Mouse (Mus musculus) liver, embryonic 15.5 days (tissue): ENCODE measurements around the gene Dnajc5. TPM values are rescaled to one million over a fixed set of nuclear protein-coding genes. Genes with fewer than 3 reads are reported as not detected.

Experiments
- ATAC-seq: fragments of 200-750 bp; cut with Nextera tagmentation; 2 replicates; pipeline ENCODE4 v1.8.0; 2017; ENCODE audit warnings: moderate number of reproducible peaks, mild to moderate bottlenecking, moderate library complexity; ENCODE audit not compliant: insufficient read depth
- H3K27ac ChIP-seq: fragments of 300-500 bp; sonication (generic); replicated peaks from 2 replicates; pipeline ENCODE4 v1.5.1; 2015; ENCODE audit warnings: mild to moderate bottlenecking, inconsistent platforms
- H3K27me3 ChIP-seq: fragments of 300-500 bp; sonication (generic); 2 replicates; pipeline ENCODE4 v1.6.1; 2015; ENCODE audit warnings: mild to moderate bottlenecking, inconsistent platforms
- H3K36me3 ChIP-seq: fragments of 300-500 bp; sonication (generic); replicated peaks from 2 replicates; pipeline ENCODE4 v1.6.1; 2015; ENCODE audit warnings: moderate library complexity, mild to moderate bottlenecking, inconsistent platforms
- H3K4me1 ChIP-seq: fragments of 300-500 bp; sonication (generic); replicated peaks from 2 replicates; pipeline ENCODE4 v1.6.1; 2015; ENCODE audit warnings: inconsistent platforms
- H3K4me2 ChIP-seq: fragments of 300-500 bp; sonication (generic); 2 replicates; pipeline ENCODE4 v1.6.1; 2015; ENCODE audit warnings: moderate library complexity, mild to moderate bottlenecking, inconsistent platforms
- H3K4me3 ChIP-seq: fragments of 300-500 bp; sonication (generic); replicated peaks from 2 replicates; pipeline ENCODE4 v1.5.1; 2015; ENCODE audit warnings: mild to moderate bottlenecking, inconsistent platforms
- H3K9ac ChIP-seq: fragments of 300-500 bp; sonication (generic); 2 replicates; pipeline ENCODE4 v1.6.1; 2015; ENCODE audit warnings: moderate library complexity, mild to moderate bottlenecking, inconsistent platforms
- H3K9me3 ChIP-seq: fragments of 300-500 bp; sonication (generic); replicated peaks from 2 replicates; pipeline ENCODE4 v1.6.1; 2016; ENCODE audit warnings: inconsistent platforms
- WGBS: fragments of 180-500 bp; shearing (Covaris S2); methylation state at CpG from one replicate; pipeline ENCODE4 v1.1.7; 2015; ENCODE audit warnings: mixed read lengths; ENCODE audit not compliant: insufficient replicate concordance; 5-methylcytosine and 5-hydroxymethylcytosine counted together
- polyA plus RNA-seq: library from polyadenylated mRNA; unstranded; fragments of >200 nt; fragmentation: Nextera tagmentation; extraction: Ambion mirVana; gene quantifications from 2 replicates; pipeline ENCODE4 v1.2.1, GENCODE M21; 2015

Dnajc5 gene
- polyA plus RNA-seq, 1 experiment from 2014 or later, result 27.7 TPM

DNA sequence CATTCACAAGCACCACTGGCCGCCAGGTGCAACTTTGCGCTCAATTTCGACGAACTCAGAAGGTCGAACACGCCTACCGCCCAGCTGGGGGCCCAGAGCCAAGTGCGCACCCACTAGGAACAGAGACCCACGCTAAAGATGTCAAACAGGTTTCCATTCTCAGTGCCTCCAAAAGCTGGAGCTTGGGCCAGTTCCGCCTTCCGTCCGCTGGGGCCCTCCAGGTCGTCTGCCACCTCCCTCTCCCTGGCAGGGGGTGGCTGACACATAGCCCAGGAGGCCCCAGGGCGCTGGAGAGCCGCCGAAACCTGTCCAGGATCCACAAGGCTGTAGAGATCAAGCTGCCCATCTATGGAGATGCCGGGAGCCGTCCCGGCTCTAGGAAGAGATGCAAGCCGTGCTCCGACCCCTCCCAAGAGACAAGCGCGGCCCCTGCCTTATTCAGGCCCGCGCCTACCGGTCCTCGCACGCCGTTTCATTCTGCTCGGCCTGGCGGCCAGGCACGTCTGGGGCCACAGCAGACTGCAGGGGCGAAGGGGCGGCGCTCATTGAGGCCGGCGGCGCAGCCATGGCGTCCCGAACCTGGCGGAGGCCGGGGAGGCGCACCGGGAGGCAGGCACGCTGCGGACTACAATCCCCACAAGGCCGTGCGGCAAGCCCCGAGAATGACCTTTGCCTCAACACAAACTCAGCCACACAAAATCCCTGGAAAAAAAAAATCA lies 61.3 kb downstream of the Dnajc5 start:
- ATAC-seq, result peak; percentile 72
- no peaks in the 10 kb centered on the region for H3K27me3 ChIP-seq
- H3K27ac ChIP-seq, result peak overlapping the region; percentile 94
- peaks cover 18% of the 10 kb centered on the region for H3K36me3 ChIP-seq
- no peaks in the 10 kb centered on the region for H3K9me3 ChIP-seq
- H3K4me2 ChIP-seq, result peak overlapping the region; percentile 98
- H3K4me3 ChIP-seq, result peak overlapping the region; percentile 77
- under 1% methylated on average over 49 of the region's 49 CpGs for WGBS
- peaks cover 59% of the 10 kb centered on the region for H3K4me1 ChIP-seq
- peak overlapping the region; percentile 76 for H3K9ac ChIP-seq

DNA sequence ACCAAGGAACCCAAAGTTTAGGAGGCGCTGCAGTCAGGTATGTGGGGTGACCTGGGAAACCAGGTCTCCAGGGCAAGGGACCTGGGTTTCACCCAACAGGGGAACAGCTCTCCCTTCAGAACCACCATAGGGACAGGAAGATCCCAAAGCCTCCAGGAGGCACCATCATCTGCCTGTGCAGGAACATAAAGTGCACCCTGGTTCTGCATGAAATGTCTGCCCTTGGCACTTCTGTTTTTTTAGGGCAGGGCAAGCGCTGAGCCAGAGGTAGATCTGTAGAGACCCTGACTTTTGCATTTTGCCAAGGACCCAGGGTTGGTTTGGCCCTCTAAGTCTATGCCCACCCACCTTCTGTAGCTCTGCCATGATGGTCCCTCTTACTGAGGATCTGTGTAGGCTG lies 62.1 kb downstream of the Dnajc5 start:
- peak overlapping the region; percentile 98 for H3K4me2 ChIP-seq
- WGBS, result 76% methylated on average over 2 of the region's 2 CpGs
- H3K27me3 ChIP-seq, result no peaks in the 10 kb centered on the region
- peaks cover 26% of the 10 kb centered on the region for H3K36me3 ChIP-seq
- peak overlapping the region; percentile 94 for H3K27ac ChIP-seq
- H3K4me3 ChIP-seq, result peak overlapping the region; percentile 77
- no peaks in the 10 kb centered on the region for H3K9me3 ChIP-seq
- no peak for ATAC-seq
- H3K9ac ChIP-seq, result no peak overlapping the region
- peaks cover 51% of the 10 kb centered on the region for H3K4me1 ChIP-seq

DNA sequence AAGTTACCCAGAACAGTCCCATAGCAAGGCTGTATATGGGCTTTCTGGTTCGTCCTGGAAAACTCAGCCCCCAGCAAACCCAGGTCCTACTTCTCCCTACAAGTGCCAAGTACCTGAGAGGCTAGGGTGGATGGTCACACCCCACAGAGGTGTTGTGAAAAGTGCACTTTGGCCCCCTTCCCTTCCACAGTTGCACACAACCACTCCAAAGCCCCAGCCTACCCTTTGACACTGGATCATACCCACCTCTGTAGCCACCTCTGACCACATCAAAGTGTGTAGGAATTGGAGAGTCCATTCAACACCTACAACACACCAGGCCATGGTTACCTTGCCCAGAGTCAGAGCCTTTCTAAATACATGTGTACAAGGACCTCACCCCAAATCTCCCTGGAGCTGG lies 62.7 kb downstream of the Dnajc5 start:
- no peak overlapping the region for H3K4me2 ChIP-seq
- WGBS, result 63% methylated on average over 1 of the region's 1 CpGs
- no peaks in the 10 kb centered on the region for H3K27me3 ChIP-seq
- H3K4me3 ChIP-seq, result no peak overlapping the region
- ATAC-seq, result no peak
- H3K9ac ChIP-seq, result no peak overlapping the region
- no peaks in the 10 kb centered on the region for H3K9me3 ChIP-seq
- H3K4me1 ChIP-seq, result peaks cover 45% of the 10 kb centered on the region
- H3K27ac ChIP-seq, result peak overlapping the region; percentile 94; the same call in 1 of the 2 replicates
- peaks cover 30% of the 10 kb centered on the region for H3K36me3 ChIP-seq

DNA sequence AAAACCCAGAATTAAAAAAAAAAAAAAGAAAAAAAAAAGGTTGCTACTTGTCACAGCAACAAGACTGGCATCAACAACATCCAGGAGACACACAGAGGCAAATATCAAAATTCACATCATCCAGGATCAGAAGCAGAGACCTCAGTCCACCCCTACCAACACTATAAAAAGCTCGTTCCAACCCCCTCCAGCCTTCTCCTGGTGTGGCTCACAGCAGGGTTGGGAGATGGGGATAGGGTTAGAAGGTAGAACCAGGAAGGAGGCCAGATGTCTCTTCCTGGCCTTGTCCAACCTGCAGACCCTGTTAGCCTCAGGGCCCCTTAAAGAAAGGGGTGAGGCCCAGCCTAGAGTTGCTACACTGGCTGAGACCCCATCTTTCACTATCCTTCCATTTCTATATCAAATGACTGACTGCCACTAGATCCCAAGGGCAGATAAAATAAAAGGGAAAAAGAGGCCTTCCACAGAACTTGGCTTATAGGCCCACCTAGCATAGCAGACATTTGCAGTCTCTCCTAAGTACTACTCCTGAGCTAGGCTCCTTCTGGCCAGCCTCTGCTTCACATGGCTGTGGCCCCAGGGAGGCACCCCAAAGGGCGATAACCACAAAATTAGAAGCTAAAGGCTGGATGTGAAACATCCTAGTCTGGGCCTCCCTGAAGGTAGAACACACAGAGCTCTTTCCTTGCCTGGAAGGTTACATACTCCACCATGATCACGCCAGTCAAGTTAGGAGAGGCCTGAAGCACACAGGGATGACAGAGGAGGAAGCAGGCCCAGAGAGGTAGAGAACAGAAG lies 63.4 kb downstream of the Dnajc5 start:
- WGBS, result 58% methylated on average over 3 of the region's 3 CpGs
- peaks cover 38% of the 10 kb centered on the region for H3K36me3 ChIP-seq
- H3K9ac ChIP-seq, result no peak overlapping the region
- H3K27me3 ChIP-seq, result no peaks in the 10 kb centered on the region
- H3K9me3 ChIP-seq, result no peaks in the 10 kb centered on the region
- ATAC-seq, result no peak
- H3K4me1 ChIP-seq, result peaks cover 38% of the 10 kb centered on the region
- no peak overlapping the region for H3K4me2 ChIP-seq
- H3K4me3 ChIP-seq, result no peak overlapping the region
- H3K27ac ChIP-seq, result no peak overlapping the region

DNA sequence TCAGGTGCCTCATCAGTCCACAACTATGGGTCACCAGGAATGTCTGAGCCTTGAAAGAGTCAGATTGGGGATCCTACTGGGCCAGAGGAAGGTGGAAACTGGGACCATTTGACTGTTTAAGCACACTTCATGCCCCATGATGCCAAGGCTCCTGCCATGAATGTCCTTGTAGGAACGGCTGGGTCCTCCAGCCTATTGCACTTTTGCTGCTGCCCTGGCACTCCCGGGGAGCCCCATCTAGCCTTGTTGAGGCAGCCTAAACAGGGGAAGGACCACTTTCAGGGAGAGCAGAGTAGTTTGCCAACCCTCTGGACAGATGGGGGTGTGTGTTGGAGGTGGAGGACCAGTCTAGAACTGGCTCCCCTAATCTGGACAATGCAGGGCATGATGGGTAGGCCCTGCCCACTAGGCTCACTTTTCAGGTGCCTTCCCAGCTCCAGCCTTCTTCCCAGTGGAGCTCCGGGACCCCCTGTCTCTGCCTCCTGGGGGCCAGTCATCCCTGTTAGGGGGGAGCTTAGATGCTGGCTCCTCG lies 64.2 kb downstream of the Dnajc5 start, which contains the start of gene Uckl1:
Gene Uckl1, minus strand, starts transcription at position 482 of the 532 bp plus-strand sequence.
- no peak for ATAC-seq
- H3K9me3 ChIP-seq, result no peaks in the 10 kb centered on the region
- peaks cover 30% of the 10 kb centered on the region for H3K4me1 ChIP-seq
- H3K9ac ChIP-seq, result no peak within 1 kb of the TSS
- H3K36me3 ChIP-seq, result peaks cover 46% of the 10 kb centered on the region
- H3K27me3 ChIP-seq, result no peaks in the 10 kb centered on the region
- no peak within 1 kb of the TSS for H3K27ac ChIP-seq
- WGBS, result 70% methylated on average over 4 of the region's 4 CpGs
- no peak within 1 kb of the TSS for H3K4me3 ChIP-seq
- H3K4me2 ChIP-seq, result no peak within 1 kb of the TSS

DNA sequence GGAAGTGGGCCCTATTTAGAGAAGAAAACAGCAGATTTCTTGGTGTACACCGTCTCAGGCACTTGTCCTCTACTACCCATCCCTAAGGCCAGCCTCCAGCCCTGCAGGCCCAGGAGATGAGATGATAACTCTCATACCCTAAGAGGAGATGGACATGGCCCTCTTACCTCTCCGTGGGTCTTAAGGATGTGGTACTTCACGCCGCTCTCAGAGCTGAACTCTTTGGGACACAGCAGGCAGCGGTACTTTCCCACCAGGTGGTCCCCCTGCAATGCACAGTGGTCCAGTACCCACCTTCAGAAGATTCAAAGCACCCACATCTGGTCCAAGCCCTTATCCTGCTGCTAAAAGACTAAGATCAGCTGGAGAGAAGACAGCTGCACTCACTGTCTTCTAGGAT lies 65.2 kb downstream of the Dnajc5 start:
- 65% methylated on average over 5 of the region's 5 CpGs for WGBS
- peaks cover 56% of the 10 kb centered on the region for H3K36me3 ChIP-seq

DNA sequence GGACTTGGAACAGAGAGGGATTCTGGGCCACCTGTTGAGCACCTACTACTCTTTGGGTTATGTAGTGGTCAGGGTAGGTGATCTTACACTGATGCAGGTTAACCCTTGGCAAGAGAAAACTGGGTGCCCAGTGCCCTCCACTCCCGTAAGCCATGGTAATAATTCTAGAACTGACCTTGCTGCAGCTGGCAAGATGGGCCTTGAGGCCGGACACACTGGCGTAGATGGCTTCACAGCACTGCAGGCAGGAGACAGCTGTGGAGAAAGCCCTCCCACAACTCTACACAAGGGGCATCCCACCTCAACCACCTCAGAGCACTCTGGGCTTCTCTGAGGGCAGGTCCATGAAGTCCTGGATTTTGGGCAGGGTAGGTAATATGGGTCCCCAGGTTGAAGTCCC lies 65.8 kb downstream of the Dnajc5 start:
- ATAC-seq, result no peak
- whole genome bisulfite sequencing, result 83% methylated on average over 3 of the region's 3 CpGs
- H3K36me3 ChIP-seq, result peaks cover 58% of the 10 kb centered on the region

More for the DNA sequence above, 65.2 kb downstream of the Dnajc5 start:
- no peaks in the 10 kb centered on the region for H3K27me3 ChIP-seq
- H3K9ac ChIP-seq, result no peak overlapping the region
- H3K27ac ChIP-seq, result no peak overlapping the region
- no peaks in the 10 kb centered on the region for H3K9me3 ChIP-seq
- H3K4me3 ChIP-seq, result no peak overlapping the region
- H3K4me1 ChIP-seq, result peaks cover 28% of the 10 kb centered on the region
- ATAC-seq, result no peak
- H3K4me2 ChIP-seq, result no peak overlapping the region

DNA sequence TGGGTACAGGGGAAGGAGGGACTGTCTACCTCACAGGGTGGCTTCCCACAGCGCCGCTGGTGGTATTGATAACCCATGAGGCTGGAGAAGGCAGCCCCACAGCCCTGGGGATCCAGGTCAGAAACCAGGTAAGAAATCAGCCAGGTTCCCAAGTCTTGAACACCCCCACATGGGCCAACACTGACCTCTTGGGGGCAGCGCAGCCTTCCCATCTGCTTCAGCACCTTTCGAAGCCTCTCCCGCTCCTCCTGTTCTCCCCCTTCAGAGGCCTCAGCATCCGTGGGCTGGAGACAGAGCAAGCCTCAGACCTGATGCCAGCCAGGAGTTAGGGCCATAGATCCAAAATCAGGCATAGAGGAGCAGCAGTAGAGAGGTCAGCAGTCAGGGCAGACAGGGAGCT lies 67.5 kb downstream of the Dnajc5 start:
- Histone ChIP-seq H3K4me1 (peaks cover 31% of the 10 kb centered on the region), H3K36me3 (peaks cover 58% of the 10 kb centered on the region), H3K27ac (no peak overlapping the region), H3K4me3 (no peak overlapping the region), H3K9me3 (no peaks in the 10 kb centered on the region), H3K4me2 (no peak overlapping the region), H3K9ac (no peak overlapping the region), H3K27me3 (no peaks in the 10 kb centered on the region)
- WGBS, result 72% methylated on average over 6 of the region's 6 CpGs
- no peak for ATAC-seq

More for the DNA sequence above, 65.8 kb downstream of the Dnajc5 start:
- no peaks in the 10 kb centered on the region for H3K9me3 ChIP-seq
- H3K27ac ChIP-seq, result no peak overlapping the region
- no peak overlapping the region for H3K4me3 ChIP-seq
- H3K27me3 ChIP-seq, result no peaks in the 10 kb centered on the region
- peaks cover 29% of the 10 kb centered on the region for H3K4me1 ChIP-seq
- no peak overlapping the region for H3K4me2 ChIP-seq
- no peak overlapping the region for H3K9ac ChIP-seq

DNA sequence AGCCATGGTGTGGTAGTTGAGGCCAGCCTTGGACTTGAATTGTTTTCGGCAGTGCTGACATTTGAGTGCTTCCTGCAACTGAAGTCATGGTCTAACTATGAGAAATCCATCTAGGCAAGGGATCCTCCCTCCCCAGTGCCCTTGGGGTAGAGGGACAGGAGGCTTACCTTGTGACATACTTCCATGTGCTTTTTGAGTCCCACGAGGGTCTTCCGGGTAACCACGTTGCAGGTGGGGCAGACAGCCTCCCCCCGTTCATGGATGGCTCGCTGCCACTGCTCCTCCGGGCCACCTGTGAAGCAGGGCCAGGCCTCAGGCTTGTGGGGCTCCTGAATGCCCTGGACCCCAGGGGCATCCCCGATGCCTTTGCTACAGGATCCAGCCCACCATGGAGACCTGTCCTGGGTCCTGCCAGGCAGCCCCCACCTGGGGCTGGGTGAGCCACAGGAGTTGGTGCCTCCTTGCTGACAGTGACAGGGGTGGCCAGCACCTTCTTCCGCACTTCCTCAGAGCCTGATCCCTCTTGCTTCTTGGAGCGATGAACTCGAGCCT lies 68.0 kb downstream of the Dnajc5 start:
- no peaks in the 10 kb centered on the region for H3K9me3 ChIP-seq
- WGBS, result 83% methylated on average over 11 of the region's 11 CpGs
- H3K36me3 ChIP-seq, result peaks cover 58% of the 10 kb centered on the region
- H3K4me3 ChIP-seq, result no peak overlapping the region
- no peak overlapping the region for H3K9ac ChIP-seq
- no peak for ATAC-seq
- no peak overlapping the region for H3K4me2 ChIP-seq
- no peak overlapping the region for H3K27ac ChIP-seq
- no peaks in the 10 kb centered on the region for H3K27me3 ChIP-seq
- H3K4me1 ChIP-seq, result peaks cover 36% of the 10 kb centered on the region

DNA sequence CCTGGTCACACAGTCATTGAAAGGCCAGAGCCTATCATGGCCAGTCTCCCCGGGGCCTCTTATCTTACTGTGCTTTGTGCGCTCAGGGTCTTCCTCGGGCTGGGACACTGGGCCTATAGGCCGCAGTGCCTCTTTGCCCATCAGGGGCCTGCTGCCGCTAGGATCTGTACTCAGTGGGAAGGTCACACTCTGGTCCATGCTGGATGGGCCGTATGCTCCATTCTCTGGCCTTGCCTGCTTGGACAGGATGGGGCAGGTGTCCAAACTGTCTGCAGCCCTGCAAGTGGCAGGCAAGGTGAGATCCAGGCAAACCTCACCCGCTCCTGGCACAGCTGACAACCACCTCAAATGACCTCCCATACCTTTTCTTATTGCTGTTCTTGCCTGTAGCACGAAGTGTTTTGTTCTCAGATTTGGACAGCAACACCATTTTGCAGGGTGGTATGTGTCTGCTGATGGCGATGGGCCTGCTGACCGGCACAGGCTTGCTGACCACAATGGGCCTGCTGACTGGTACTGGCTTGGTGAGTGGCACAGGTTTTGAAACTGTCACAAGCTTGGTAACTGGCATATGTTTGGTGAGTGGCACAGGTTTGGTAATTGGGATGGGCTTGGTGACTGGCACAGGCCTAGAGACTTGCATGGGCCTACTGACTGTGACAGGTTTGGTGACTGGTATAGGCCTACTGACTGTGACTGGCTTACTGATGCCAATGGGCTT lies 68.9 kb downstream of the Dnajc5 start:
- H3K9me3 ChIP-seq, result no peaks in the 10 kb centered on the region
- H3K27ac ChIP-seq, result no peak overlapping the region
- peaks cover 58% of the 10 kb centered on the region for H3K36me3 ChIP-seq
- H3K4me2 ChIP-seq, result no peak overlapping the region
- H3K27me3 ChIP-seq, result no peaks in the 10 kb centered on the region
- 81% methylated on average over 10 of the region's 10 CpGs for WGBS
- H3K4me3 ChIP-seq, result no peak overlapping the region
- H3K4me1 ChIP-seq, result peaks cover 40% of the 10 kb centered on the region
- no peak overlapping the region for H3K9ac ChIP-seq
- no peak for ATAC-seq
